Mouse (Mus musculus) heart, adult 8-10 months (tissue): Measurements from ENCODE around the gene Gm26920. TPM values are rescaled to one million over a fixed set of nuclear protein-coding genes. Genes with fewer than 3 reads are reported as not detected.

Experiments
- microRNA-seq: library from miRNA; unstranded; fragments of <30 nt; microRNA quantifications from one replicate; pipeline ENCODE4 v1.2.0, GENCODE M21; 2022
- total RNA-seq, 4 experiments: library from RNA; stranded (reverse); gene quantifications; 2 replicates each; pipeline ENCODE4 v1.2.4; 2022

Gm26920 gene
- total RNA-seq, 4 experiments from 2014 or later, result 0.28 TPM; not detected in 3

Small RNA genes lying within 50 kb of the gene (microRNA-seq; reads per million reads assigned to microRNA genes)
- gene Gm23368, result not detected

Other genes starting within 250 kb of the Gm26920 start
- under 1 TPM; 0.33 to 0.72 (median 0.47) TPM for gene Zfp940, start 236.7 kb downstream of the Gm26920 start, total RNA-seq
- gene Zfp420, start 230.4 kb downstream of the Gm26920 start, total RNA-seq, result 1 to 10 TPM; 3.0 to 4.0 (median 3.8) TPM
- 1 to 10 TPM; 8.4 to 9.3 (median 8.6) TPM for gene Zfp27, start 183.8 kb downstream of the Gm26920 start, total RNA-seq
- gene Zfp383, start 182.2 kb downstream of the Gm26920 start, total RNA-seq, result 1 to 10 TPM; 3.8 to 9.5 (median 6.4) TPM
- 1 to 10 TPM; 5.8 to 6.5 (median 6.0) TPM for gene Zfp74, start 136.3 kb downstream of the Gm26920 start, total RNA-seq
- 10 to 100 TPM; 16.9 to 27.9 (median 21.5) TPM for gene Zfp568, start 106.5 kb downstream of the Gm26920 start, total RNA-seq
- gene Zfp14, start 39.0 kb downstream of the Gm26920 start, total RNA-seq, result 1 to 10 TPM; 2.4 to 3.0 (median 2.6) TPM
- 1 to 10 TPM; 2.1 to 3.0 (median 2.6) TPM for gene Zfp82, start 17.5 kb downstream of the Gm26920 start, total RNA-seq
- gene Zfp566, start 117 bp upstream of the Gm26920 start, total RNA-seq, result 1 to 10 TPM in 3 of 4 experiments, under 1 TPM in 1; 0.82 to 1.8 (median 1.6) TPM
- gene Zfp260, start 4.4 kb upstream of the Gm26920 start, total RNA-seq, result 10 to 100 TPM; 25.3 to 34.5 (median 31.3) TPM
- 1 to 10 TPM; 1.5 to 4.3 (median 2.1) TPM for gene Zfp382, start 31.5 kb upstream of the Gm26920 start, total RNA-seq
- 10 to 100 TPM; 23.2 to 33.8 (median 28.1) TPM for gene Zfp146, start 79.3 kb upstream of the Gm26920 start, total RNA-seq
- 1,000 to 10,000 TPM; 3,196 to 3,318 (median 3,289) TPM for gene Cox7a1, start 93.7 kb upstream of the Gm26920 start, total RNA-seq
- 100 to 1,000 TPM; 287 to 304 (median 297) TPM for gene Capns1, start 108.4 kb upstream of the Gm26920 start, total RNA-seq
- gene Polr2i, start 141.5 kb upstream of the Gm26920 start, total RNA-seq, result 10 to 100 TPM; 54.0 to 70.5 (median 64.9) TPM
- 10 to 100 TPM; 51.2 to 62.4 (median 57.6) TPM for gene Tbcb, start 141.9 kb upstream of the Gm26920 start, total RNA-seq
- gene Ovol3, start 145.3 kb upstream of the Gm26920 start, total RNA-seq, result not detected
- under 1 TPM in 1 of 4 experiments, not detected in 3; 0.44 TPM for gene Thap8, start 189.7 kb upstream of the Gm26920 start, total RNA-seq
- 1 to 10 TPM in 1 of 4 experiments, under 1 TPM in 3; 0.41 to 1.5 (median 0.84) TPM for gene Wdr62, start 190.0 kb upstream of the Gm26920 start, total RNA-seq
- 1 to 10 TPM; 4.7 to 8.7 (median 7.4) TPM for gene Clip3, start 201.3 kb upstream of the Gm26920 start, total RNA-seq
- gene Alkbh6, start 218.3 kb upstream of the Gm26920 start, total RNA-seq, result 10 to 100 TPM; 28.6 to 34.0 (median 32.5) TPM
- gene Syne4, start 224.4 kb upstream of the Gm26920 start, total RNA-seq, result 1 to 10 TPM in 1 of 4 experiments, under 1 TPM in 3; 0.46 to 1.9 (median 0.76) TPM
- gene E130208F15Rik, start 231.3 kb upstream of the Gm26920 start, total RNA-seq, result 1 to 10 TPM in 1 of 4 experiments, under 1 TPM in 3; 0.62 to 1.2 (median 0.79) TPM
- 10 to 100 TPM; 14.0 to 16.2 (median 15.1) TPM for gene Sdhaf1, start 233.5 kb upstream of the Gm26920 start, total RNA-seq